Mouse (Mus musculus) kidney, adult 8-10 months (tissue): ENCODE data around the gene Vmn1r17.
"Not testable (repeated sequence)": the region's sequence is repeated elsewhere in the genome, so short reads cannot be mapped to it uniquely, and the experiment has no call there.

Experiments
- DNase-seq, 2 experiments: peaks; one replicate each; pipeline ENCODE4 v3.0.0; 2022

The Vmn1r17 gene

GRCm38 (mm10) chr6:57363627-57364026, at the start of gene Vmn1r17:
Gene Vmn1r17, minus strand, starts transcription at chr6:57363727.
- DNase-seq: no peak

GRCm38 (mm10) chr6:57403480-57403879, 40.0 kb upstream of the Vmn1r17 start, which contains the start of gene Vmn1r19:
Gene Vmn1r19, plus strand, starts transcription at chr6:57403780.
- not testable (repeated sequence) for DNase-seq

- no peak for DNase-seq
Observed at GRCm38 (mm10) chr6:57395683-57396082, 32.2 kb upstream of the Vmn1r17 start, which contains the start of gene Vmn1r18. Gene Vmn1r18, minus strand, starts transcription at chr6:57395783.

GRCm38 (mm10) chr6:57367496-57367895, 4.0 kb upstream of the Vmn1r17 start:
- peak; percentile 14 to 24 for DNase-seq

- DNase-seq: peak in 1 of 2 experiments; percentile 40
Observed at GRCm38 (mm10) chr6:57365866-57366265, 2.3 kb upstream of the Vmn1r17 start.

GRCm38 (mm10) chr6:57356864-57357263, 6.7 kb downstream of the Vmn1r17 start:
- no peak for DNase-seq

- DNase-seq: no peak
Observed at GRCm38 (mm10) chr6:57329394-57329793, 34.1 kb downstream of the Vmn1r17 start, which contains the start of gene Vmn1r16. Gene Vmn1r16, minus strand, starts transcription at chr6:57329494.

GRCm38 (mm10) chr6:57326176-57326575, 37.4 kb downstream of the Vmn1r17 start:
- DNase-seq: no peak
